Mouse (Mus musculus) brain, embryonic 14.5 days (tissue): ENCODE results near the gene Ldhc. TPM values are rescaled to one million over a fixed set of nuclear protein-coding genes. Genes with fewer than 3 reads are reported as not detected.
"Not testable (repeated sequence)": the region's sequence is repeated elsewhere in the genome, so short reads cannot be mapped to it uniquely, and the experiment has no call there.

Experiments used
- DNase-seq: peaks from one replicate; pipeline ENCODE4 v3.0.0-alpha.2; 2011; ENCODE audit warnings: low read depth
- CTCF ChIP-seq: fragments of 200-500 bp; IDR thresholded peaks from 2 replicates; pipeline ENCODE4 v1.5.1; 2012; ENCODE audit warnings: inconsistent platforms, mild to moderate bottlenecking, moderate library complexity, borderline replicate concordance; ENCODE audit not compliant: insufficient read depth, insufficient read length; ENCODE audit errors: extremely low read depth
- POLR2A ChIP-seq: fragments of 200-500 bp; IDR thresholded peaks from 2 replicates; pipeline ENCODE4 v1.6.1; 2012; ENCODE audit warnings: mild to moderate bottlenecking, inconsistent platforms, borderline replicate concordance; ENCODE audit not compliant: poor library complexity, insufficient read depth, insufficient read length, severe bottlenecking; ENCODE audit errors: extremely low read depth
- polyA plus RNA-seq: library from polyadenylated mRNA; depleted of rRNA; stranded (reverse); fragments of >200 nt; gene quantifications from 2 replicates; pipeline ENCODE4 v1.2.3, GENCODE M21; 2012

The Ldhc gene
- polyA plus RNA-seq, 1 experiment, result 0.16 TPM

- DNase-seq, result no peak
- TF ChIP-seq CTCF (no peak), POLR2A (no peak)
Observed at GRCm38 (mm10) chr7:46876841-46877240, 15.8 kb downstream of the Ldhc start.

DNA sequence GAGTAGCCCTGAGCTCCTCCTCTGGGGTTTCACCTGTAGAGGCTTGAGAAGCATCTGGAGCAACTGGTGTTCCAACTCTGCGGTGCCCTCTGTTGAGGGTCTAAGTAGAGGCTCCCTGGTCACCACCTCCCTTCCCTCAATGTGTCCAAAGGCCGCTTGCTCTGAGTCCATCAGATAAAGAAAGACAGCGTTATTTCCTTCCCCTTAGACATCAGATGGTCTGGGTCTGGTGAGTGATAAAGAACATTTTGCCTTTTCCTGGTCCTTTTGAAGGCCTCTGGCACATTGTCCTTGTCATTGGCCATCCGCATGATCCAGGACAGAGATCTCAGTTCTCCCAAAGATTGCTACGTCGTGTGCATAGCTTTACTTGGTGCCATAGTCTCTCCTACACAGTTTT lies 16.3 kb downstream of the Ldhc start:
- TF ChIP-seq POLR2A, result no peak
- no peak for TF ChIP-seq CTCF
- no peak for DNase-seq

GRCm38 (mm10) chr7:46879851-46880250 lies 18.8 kb downstream of the Ldhc start:
- DNase-seq, result peak; percentile 17
- no peak for TF ChIP-seq POLR2A
- TF ChIP-seq CTCF, result no peak

GRCm38 (mm10) chr7:46880992-46881391 lies 20.0 kb downstream of the Ldhc start:
- TF ChIP-seq POLR2A, result no peak
- TF ChIP-seq CTCF, result no peak
- no peak for DNase-seq

DNA sequence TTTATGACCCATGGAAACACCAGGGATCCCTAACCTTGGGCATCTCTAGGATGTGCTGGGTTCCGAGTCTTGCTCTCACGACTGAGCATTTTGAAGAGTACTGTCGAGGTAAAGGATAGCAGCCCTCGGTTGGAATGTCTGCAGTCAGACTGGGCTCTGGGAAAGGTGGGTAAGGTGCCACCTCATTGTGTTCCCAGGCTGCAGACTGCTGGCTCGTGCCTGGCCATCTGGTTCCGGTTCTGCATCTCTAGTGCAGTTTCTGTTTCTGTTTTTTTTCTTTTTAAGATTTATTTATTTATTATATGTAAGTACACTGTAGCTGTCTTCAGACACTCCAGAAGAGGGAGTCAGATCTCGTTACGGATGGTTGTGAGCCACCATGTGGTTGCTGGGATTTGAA lies 20.9 kb downstream of the Ldhc start:
- not testable (repeated sequence) for DNase-seq

- no peak for TF ChIP-seq CTCF
- no peak for TF ChIP-seq POLR2A
- DNase-seq, result no peak
Observed at GRCm38 (mm10) chr7:46883304-46883703, 22.3 kb downstream of the Ldhc start.

DNA sequence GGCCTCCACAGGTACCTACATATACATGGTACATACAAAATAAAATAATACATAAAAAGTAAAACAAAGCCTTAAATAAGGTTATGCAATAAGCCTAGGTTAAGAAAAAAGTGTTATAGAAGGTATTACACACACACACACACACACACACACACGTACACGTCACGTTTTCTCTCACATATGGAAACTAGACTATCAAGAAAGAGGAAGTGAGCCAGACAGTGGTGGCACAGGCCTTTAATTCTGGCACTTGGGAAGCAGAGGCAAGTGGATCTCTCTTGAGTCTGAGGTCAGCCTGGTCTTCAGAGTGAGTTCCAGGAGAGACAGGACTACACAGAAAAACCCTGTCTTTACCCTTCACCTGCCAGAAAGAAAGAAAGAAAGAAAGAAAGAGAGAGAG lies 34.5 kb downstream of the Ldhc start:
- no peak for TF ChIP-seq CTCF
- no peak for TF ChIP-seq POLR2A
- no peak for DNase-seq

DNA sequence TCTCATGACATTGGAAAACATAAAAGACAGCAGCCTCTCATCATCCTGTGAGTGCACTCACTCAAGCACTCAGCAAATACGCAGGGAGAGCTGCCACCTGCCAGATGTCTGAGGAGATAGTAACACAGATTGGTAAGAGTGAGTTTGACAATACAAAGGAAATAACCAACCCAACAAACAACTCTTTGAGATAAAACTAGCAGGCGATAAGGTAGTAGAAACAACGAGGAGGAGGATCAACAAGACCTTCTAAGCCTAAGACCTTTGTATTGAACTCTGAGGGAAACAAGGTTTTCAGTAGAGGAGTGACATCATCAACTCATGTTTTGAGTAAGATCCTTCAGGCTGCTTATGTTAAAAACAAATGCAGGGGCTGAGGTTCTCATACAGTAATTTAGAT lies 38.3 kb downstream of the Ldhc start:
- DNase-seq, result no peak
- no peak for TF ChIP-seq CTCF
- TF ChIP-seq POLR2A, result no peak

DNA sequence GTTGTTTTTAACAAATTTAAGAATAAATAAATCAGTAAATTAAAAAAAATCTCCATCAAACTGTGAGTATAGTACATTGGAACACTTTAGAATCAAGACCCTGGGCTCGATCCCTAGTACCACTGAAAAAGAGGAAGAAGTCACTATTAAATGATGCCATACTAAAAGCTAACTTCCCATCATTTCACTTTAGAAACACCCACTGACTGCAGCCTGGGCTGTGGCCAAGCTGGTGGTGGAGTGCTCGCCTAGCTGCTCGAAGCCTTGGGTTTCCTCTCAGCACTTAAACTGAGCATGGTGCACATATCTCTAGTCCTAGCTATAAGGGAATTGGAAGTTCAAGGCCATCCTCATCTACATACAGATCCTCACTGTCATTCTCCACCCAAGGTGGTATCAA lies 50.2 kb downstream of the Ldhc start:
- no peak for TF ChIP-seq CTCF
- no peak for TF ChIP-seq POLR2A
- no peak for DNase-seq

GRCm38 (mm10) chr7:46916376-46916775 lies 55.4 kb downstream of the Ldhc start:
- TF ChIP-seq POLR2A (no peak), CTCF (no peak)
- DNase-seq, result no peak

DNA sequence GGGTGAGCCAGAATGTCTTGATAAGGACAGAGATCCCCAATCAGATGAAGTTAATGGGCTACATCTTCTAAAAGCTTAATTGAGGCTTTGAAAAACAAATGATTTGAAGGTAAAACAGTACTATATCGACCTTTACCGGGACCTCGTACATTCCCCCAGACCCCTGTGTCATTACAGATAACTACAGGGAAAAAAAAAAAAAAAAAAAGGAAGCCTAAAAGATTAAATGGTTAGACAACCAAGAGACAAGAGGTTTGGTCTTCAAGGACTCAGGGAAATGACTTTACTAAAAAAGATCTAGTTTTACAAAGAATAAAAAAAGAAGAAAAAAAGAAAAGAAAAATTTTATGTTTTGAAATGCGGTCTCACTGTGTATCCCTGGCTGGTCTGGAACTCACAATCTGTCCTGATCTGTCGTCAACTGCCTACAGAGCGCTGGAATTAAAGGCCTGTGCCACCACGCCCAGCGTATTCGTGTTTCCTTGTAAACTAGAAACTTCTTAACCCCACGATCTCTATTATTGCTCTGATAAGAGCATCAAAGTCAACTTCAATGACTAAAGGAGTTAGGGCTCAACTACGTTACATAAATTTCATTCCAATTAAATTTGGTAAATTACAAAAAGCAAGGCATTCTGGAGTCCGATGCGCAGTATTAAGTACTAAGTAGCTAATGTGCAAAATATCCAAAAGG lies 57.8 kb downstream of the Ldhc start:
- TF ChIP-seq CTCF (no peak), POLR2A (no peak)
- peak; percentile 53 for DNase-seq

DNA sequence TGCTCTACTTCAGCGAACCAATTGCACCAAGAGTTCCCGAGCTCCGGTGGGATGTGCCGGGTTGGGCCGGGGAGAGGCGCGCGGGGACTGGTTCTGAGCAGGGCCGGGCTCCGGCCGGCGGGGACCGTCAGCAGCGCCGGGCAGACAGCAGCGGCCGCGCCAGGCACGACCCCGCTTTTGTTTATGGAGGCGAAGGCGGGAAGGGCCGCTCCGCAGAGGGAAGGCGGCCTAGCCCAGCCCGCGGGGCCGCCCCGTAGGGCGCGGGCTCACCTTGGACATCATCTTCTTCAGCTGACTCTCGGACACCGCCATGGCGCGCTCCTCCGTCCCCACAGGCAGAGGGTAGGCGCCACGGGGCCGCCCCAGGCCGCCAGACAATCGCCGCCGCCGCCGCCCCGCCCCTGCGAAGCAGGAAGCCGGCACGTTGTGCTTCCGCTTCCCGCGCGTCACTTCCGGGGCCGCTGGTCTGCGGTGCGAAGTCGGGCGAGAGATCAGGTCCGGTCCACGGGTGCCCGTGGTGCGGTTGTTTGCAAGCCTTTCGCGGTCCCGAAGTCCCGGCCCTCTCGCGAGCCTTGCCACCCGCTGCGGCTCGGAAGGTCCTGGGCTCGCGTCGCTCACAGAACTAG lies 58.7 kb downstream of the Ldhc start, which contains the start of gene Tsg101:
TSS of gene Tsg101 (minus strand) at position 419 of the 626 bp plus-strand sequence.
- TF ChIP-seq CTCF, result 0 out of 2 replicates have a peak, but pooled peaks have one; percentile 9
- peak; percentile 94 for TF ChIP-seq POLR2A
- peak; percentile 96 for DNase-seq
